Mouse (Mus musculus) heart, postnatal 0 days (tissue): Measurements from ENCODE around the gene Naa20. TPM values are rescaled to one million over a fixed set of nuclear protein-coding genes. Genes with fewer than 3 reads are reported as not detected.
"Not testable (repeated sequence)": the region's sequence is repeated elsewhere in the genome, so short reads cannot be mapped to it uniquely, and the experiment has no call there.

Experiments
- ATAC-seq: fragments of 200-750 bp; cut with Nextera tagmentation; 2 replicates; pipeline ENCODE4 v1.8.0; 2017; ENCODE audit warnings: low read depth, moderate number of reproducible peaks, moderate library complexity; ENCODE audit not compliant: insufficient read depth
- DNase-seq: peaks from one replicate; pipeline ENCODE4 v3.0.0-alpha.2; 2016; ENCODE audit warnings: low spot score
- H3K27ac ChIP-seq: fragments of 300-500 bp; sonication (generic); 2 replicates; pipeline ENCODE4 v1.5.1; 2014; ENCODE audit warnings: low read depth, mild to moderate bottlenecking
- H3K27me3 ChIP-seq: fragments of 300-500 bp; sonication (generic); 2 replicates; pipeline ENCODE4 v1.6.1; 2014; ENCODE audit warnings: low read length, mixed read lengths; ENCODE audit not compliant: control insufficient read depth, insufficient read depth
- H3K36me3 ChIP-seq: fragments of 300-500 bp; sonication (generic); replicated peaks from 2 replicates; pipeline ENCODE4 v1.6.1; 2014; ENCODE audit warnings: low read length, mixed read lengths; ENCODE audit not compliant: control insufficient read depth, insufficient read depth
- H3K4me1 ChIP-seq: fragments of 300-500 bp; sonication (generic); 2 replicates; pipeline ENCODE4 v1.6.1; 2014; ENCODE audit warnings: antibody characterized with exemption; ENCODE audit not compliant: control insufficient read depth, insufficient read depth
- H3K4me2 ChIP-seq: fragments of 300-500 bp; sonication (generic); 2 replicates; pipeline ENCODE4 v1.6.1; 2014; ENCODE audit warnings: low read depth, mild to moderate bottlenecking, low read length, moderate library complexity
- H3K4me3 ChIP-seq: fragments of 300-500 bp; sonication (generic); 2 replicates; pipeline ENCODE4 v1.5.1; 2014; ENCODE audit warnings: low read depth, low read length
- H3K9ac ChIP-seq: fragments of 300-500 bp; sonication (generic); replicated peaks from 2 replicates; pipeline ENCODE4 v1.6.1; 2014; ENCODE audit warnings: low read depth, low read length, mixed read lengths
- H3K9me3 ChIP-seq: fragments of 300-500 bp; sonication (generic); replicated peaks from 2 replicates; pipeline ENCODE4 v1.6.1; 2016; ENCODE audit warnings: low read length; ENCODE audit not compliant: control insufficient read depth
- CTCF ChIP-seq: IDR thresholded peaks from 2 replicates; pipeline ENCODE4 v1.5.1; 2016; ENCODE audit warnings: antibody characterized with exemption, control low read depth, low read depth
- EP300 ChIP-seq: IDR thresholded peaks from 2 replicates; pipeline ENCODE4 v1.6.1; 2016; ENCODE audit warnings: antibody characterized with exemption, low read depth
- WGBS: fragments of 180-500 bp; shearing (Covaris S2); extraction: QIAGEN DNeasy Blood & Tissue Kit; methylation state at CpG from one replicate; pipeline ENCODE4 v1.1.7; 2014; 5-methylcytosine and 5-hydroxymethylcytosine counted together
- polyA plus RNA-seq: library from polyadenylated mRNA; unstranded; fragments of >200 nt; fragmentation: Nextera tagmentation; extraction: Ambion mirVana; gene quantifications from 2 replicates; pipeline ENCODE4 v1.2.1, GENCODE M21; 2015
- total RNA-seq: library from RNA; depleted of rRNA; stranded (reverse); fragments of >200 nt; gene quantifications from 2 replicates; pipeline ENCODE4 v1.2.3, GENCODE M21; 2014; ENCODE audit warnings: low replicate concordance

Gene Naa20
- total and polyA plus RNA-seq, 2 experiments from 2014 or later, result 155 to 243 TPM

- WGBS, result under 1% methylated on average over 68 of the region's 68 CpGs
- ATAC-seq, result peak; percentile 99
- peak; percentile 88 for DNase-seq
- H3K4me1 ChIP-seq, result peaks cover 19% of the 10 kb centered on the region
- peak overlapping the region; percentile 97 for H3K4me3 ChIP-seq
- H3K9me3 ChIP-seq, result no peaks in the 10 kb centered on the region
- H3K27me3 ChIP-seq, result no peaks in the 10 kb centered on the region
- peak overlapping the region; percentile 93 for H3K27ac ChIP-seq
- H3K4me2 ChIP-seq, result peak overlapping the region; percentile 69
- TF ChIP-seq EP300 (no peak), CTCF (peak; percentile 54)
- H3K36me3 ChIP-seq, result peaks cover 9% of the 10 kb centered on the region; the same call in 1 of the 2 replicates
- peak overlapping the region; percentile 94 for H3K9ac ChIP-seq
Observed at GRCm38 (mm10) chr2:145903061-145903901, 1.4 kb downstream of the Naa20 start.

- Histone ChIP-seq H3K27ac (0 out of 2 replicates have a peak overlapping the region, but pooled peaks have one; percentile 93), H3K9me3 (no peaks in the 10 kb centered on the region), H3K4me3 (peak overlapping the region; percentile 97), H3K4me1 (peaks cover 19% of the 10 kb centered on the region), H3K9ac (peak overlapping the region; percentile 94), H3K36me3 (peaks cover 16% of the 10 kb centered on the region), H3K4me2 (peak overlapping the region; percentile 69), H3K27me3 (no peaks in the 10 kb centered on the region)
- DNase-seq (no peak), ATAC-seq (no peak)
- TF ChIP-seq CTCF (no peak), EP300 (no peak)
- WGBS, result 20% methylated on average over 12 of the region's 12 CpGs
Observed at GRCm38 (mm10) chr2:145903983-145904616, 2.2 kb downstream of the Naa20 start.

- H3K4me3 ChIP-seq, result no peak overlapping the region
- no peak for TF ChIP-seq EP300
- no peak for TF ChIP-seq CTCF
- WGBS, result 60% methylated on average over 6 of the region's 6 CpGs
- ATAC-seq (no peak), DNase-seq (no peak)
- H3K4me2 ChIP-seq, result peak overlapping the region; percentile 69; the same call in 1 of the 2 replicates
- no peak overlapping the region for H3K27ac ChIP-seq
- peaks cover 19% of the 10 kb centered on the region for H3K4me1 ChIP-seq
- no peak overlapping the region for H3K9ac ChIP-seq
- H3K27me3 ChIP-seq, result no peaks in the 10 kb centered on the region
- H3K36me3 ChIP-seq, result peaks cover 24% of the 10 kb centered on the region
- H3K9me3 ChIP-seq, result no peaks in the 10 kb centered on the region
Observed at GRCm38 (mm10) chr2:145905156-145905555, 3.3 kb downstream of the Naa20 start.

GRCm38 (mm10) chr2:145905884-145906283, 4.0 kb downstream of the Naa20 start:
- H3K9ac ChIP-seq, ATAC-seq, H3K4me2 ChIP-seq, H3K27ac ChIP-seq, H3K9me3 ChIP-seq, H3K27me3 ChIP-seq, H3K4me3 ChIP-seq, DNase-seq: not testable (repeated sequence)
- peaks cover 19% of the 10 kb centered on the region for H3K4me1 ChIP-seq
- H3K36me3 ChIP-seq, result peaks cover 29% of the 10 kb centered on the region
- WGBS, result 35% methylated on average over 4 of the region's 4 CpGs

GRCm38 (mm10) chr2:145920941-145921650, 19.2 kb downstream of the Naa20 start:
- WGBS, result 88% methylated on average over 8 of the region's 8 CpGs

More at GRCm38 (mm10) chr2:145920941-145921650, 19.2 kb downstream of the Naa20 start:
- TF ChIP-seq CTCF (peak; percentile 10; the same call in 1 of the 2 replicates), EP300 (no peak)
- H3K27ac ChIP-seq, result no peak overlapping the region
- H3K4me3 ChIP-seq, result no peak overlapping the region
- DNase-seq, result no peak
- H3K36me3 ChIP-seq, result peaks cover 92% of the 10 kb centered on the region
- H3K4me2 ChIP-seq, result no peak overlapping the region
- H3K4me1 ChIP-seq, result no peaks in the 10 kb centered on the region
- no peak for ATAC-seq
- H3K9ac ChIP-seq, result no peak overlapping the region
- H3K9me3 ChIP-seq, result no peaks in the 10 kb centered on the region
- H3K27me3 ChIP-seq, result no peaks in the 10 kb centered on the region
